Mouse (Mus musculus) limb, embryonic 13.5 days (tissue): Measurements from ENCODE around the gene Scube1. TPM values are rescaled to one million over a fixed set of nuclear protein-coding genes. Genes with fewer than 3 reads are reported as not detected.

Experiments
- ATAC-seq: fragments of 200-750 bp; cut with Nextera tagmentation; 2 replicates; pipeline ENCODE4 v1.8.0; 2017; ENCODE audit warnings: low read depth, moderate number of reproducible peaks, moderate TSS enrichment; ENCODE audit not compliant: low FRiP score
- H3K27ac ChIP-seq: fragments of 300-500 bp; sonication (generic); 2 replicates; pipeline ENCODE4 v1.5.1; 2015; ENCODE audit warnings: inconsistent platforms, mild to moderate bottlenecking, moderate library complexity
- H3K27me3 ChIP-seq: fragments of 300-500 bp; sonication (generic); 2 replicates; pipeline ENCODE4 v1.6.1; 2015; ENCODE audit warnings: mild to moderate bottlenecking, inconsistent platforms
- H3K36me3 ChIP-seq: fragments of 300-500 bp; sonication (generic); 2 replicates; pipeline ENCODE4 v1.6.1; 2015; ENCODE audit warnings: inconsistent platforms, mild to moderate bottlenecking, moderate library complexity
- H3K4me1 ChIP-seq: fragments of 300-500 bp; sonication (generic); 2 replicates; pipeline ENCODE4 v1.6.1; 2015; ENCODE audit warnings: inconsistent platforms
- H3K4me2 ChIP-seq: fragments of 300-500 bp; sonication (generic); replicated peaks from 2 replicates; pipeline ENCODE4 v1.6.1; 2015; ENCODE audit warnings: inconsistent platforms, mild to moderate bottlenecking, moderate library complexity
- H3K4me3 ChIP-seq: fragments of 300-500 bp; sonication (generic); 2 replicates; pipeline ENCODE4 v1.5.1; 2015; ENCODE audit warnings: moderate library complexity, mild to moderate bottlenecking, inconsistent platforms
- H3K9ac ChIP-seq: fragments of 300-500 bp; sonication (generic); 2 replicates; pipeline ENCODE4 v1.6.1; 2015; ENCODE audit warnings: mild to moderate bottlenecking, inconsistent platforms
- H3K9me3 ChIP-seq: fragments of 300-500 bp; sonication (generic); 2 replicates; pipeline ENCODE4 v1.6.1; 2016; ENCODE audit warnings: inconsistent platforms
- WGBS: fragments of 180-500 bp; shearing (Covaris S2); methylation state at CpG from one replicate; pipeline ENCODE4 v1.1.7; 2015; 5-methylcytosine and 5-hydroxymethylcytosine counted together
- polyA plus RNA-seq: library from polyadenylated mRNA; unstranded; fragments of >200 nt; fragmentation: Nextera tagmentation; extraction: Ambion mirVana; gene quantifications from 2 replicates; pipeline ENCODE4 v1.2.1, GENCODE M21; 2015

Scube1 gene
- polyA plus RNA-seq, 1 experiment from 2014 or later, result 22.0 TPM

DNA sequence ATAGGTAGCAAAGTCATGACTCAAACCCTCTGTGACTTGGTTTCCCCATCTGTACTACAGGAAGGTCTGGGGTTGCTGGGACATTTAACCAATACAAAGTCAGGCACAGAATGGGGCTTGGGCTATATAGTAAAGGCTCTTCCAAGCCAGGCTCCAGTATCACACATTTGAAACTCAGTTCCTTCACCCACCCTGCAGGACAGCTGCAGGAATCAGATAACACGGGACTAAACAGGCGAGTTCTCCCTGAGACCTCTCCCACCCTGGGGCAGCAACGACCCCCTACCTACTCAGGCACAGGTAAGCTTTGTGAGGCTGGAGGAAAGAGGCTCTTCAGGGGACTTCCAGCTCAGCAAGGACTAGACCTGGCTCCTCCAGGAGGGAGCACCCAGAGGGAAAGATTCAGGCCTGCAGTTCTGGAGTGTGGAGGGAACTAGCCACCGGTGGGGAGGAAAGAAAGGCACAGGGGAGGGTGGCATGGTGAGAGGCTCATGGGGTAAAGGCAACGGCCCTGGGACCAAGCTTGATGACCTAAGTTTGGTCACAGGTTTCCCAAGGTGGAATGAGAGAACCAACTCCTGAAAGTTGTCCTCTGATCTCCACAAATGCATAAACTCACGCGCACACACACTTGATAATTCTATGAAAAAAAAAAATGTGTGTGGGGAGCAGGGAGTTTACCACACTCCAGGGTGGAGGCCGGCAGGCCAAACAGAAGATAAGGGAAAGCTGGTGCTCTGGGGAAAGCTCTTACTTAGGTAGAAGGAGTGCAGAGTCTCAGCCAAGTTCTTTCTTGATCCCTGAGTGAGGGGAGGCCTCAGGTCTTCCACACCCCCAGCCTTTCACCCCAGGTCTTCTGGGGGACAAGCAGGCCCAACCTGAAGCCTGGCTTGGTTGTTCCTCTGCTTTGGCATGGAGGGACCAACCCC, 132.3 kb downstream of the Scube1 start:
- Histone ChIP-seq H3K9ac (0 out of 2 replicates have a peak overlapping the region, but pooled peaks have one; percentile 87), H3K4me1 (peaks cover 21% of the 10 kb centered on the region), H3K9me3 (no peaks in the 10 kb centered on the region), H3K4me3 (no peak overlapping the region), H3K4me2 (peak overlapping the region; percentile 91), H3K27me3 (no peaks in the 10 kb centered on the region), H3K27ac (no peak overlapping the region), H3K36me3 (peaks cover 28% of the 10 kb centered on the region)
- 67% methylated on average over 8 of the region's 8 CpGs for WGBS
- ATAC-seq, result no peak

DNA sequence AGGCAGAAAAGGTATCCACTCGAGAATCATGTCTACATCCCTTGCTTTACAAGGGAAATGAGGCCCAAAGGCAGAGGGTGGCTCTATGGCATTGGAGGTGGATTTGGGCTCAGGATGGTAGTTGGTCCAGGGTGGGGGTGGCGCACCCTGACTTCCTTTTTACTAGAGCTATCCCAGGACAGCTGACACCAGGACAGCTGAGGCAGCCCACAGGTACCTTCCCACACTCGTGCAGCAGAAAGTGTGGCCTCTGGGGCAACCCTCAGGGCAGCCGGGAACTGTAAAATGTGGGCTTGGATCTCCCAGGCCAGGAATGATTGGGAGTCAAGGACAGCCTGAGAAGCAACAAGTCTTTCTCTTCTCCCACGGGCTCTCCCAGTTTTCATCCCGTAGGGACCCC, 133.1 kb downstream of the Scube1 start:
- no peak overlapping the region for H3K4me3 ChIP-seq
- no peak for ATAC-seq
- peaks cover 35% of the 10 kb centered on the region for H3K36me3 ChIP-seq
- 84% methylated on average over 6 of the region's 6 CpGs for WGBS
- H3K9me3 ChIP-seq, result 0 out of 2 replicates have a peak, but pooled peaks cover 2% of the 10 kb centered on the region
- no peak overlapping the region for H3K9ac ChIP-seq
- H3K4me1 ChIP-seq, result peaks cover 21% of the 10 kb centered on the region
- no peaks in the 10 kb centered on the region for H3K27me3 ChIP-seq
- no peak overlapping the region for H3K4me2 ChIP-seq
- H3K27ac ChIP-seq, result no peak overlapping the region

DNA sequence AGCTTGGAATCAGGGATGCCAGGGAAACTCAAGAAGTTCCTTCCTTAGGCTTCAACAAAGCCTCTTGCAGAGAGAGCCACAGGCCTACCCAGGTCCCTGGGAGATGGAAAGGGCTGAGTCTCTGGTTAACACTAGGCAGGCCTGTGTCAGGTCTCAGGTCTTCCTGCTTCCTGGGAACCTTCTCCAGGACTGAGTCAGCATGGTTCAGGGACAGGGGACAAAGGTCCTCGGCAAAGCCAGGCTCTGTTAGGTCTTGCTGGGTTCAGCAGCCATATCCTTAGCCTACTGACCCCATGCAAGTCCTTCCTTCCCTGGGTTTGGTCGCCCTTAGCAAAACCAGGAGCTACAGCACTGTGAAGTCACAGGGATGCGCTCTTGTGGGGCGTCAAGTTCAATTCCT, 134.0 kb downstream of the Scube1 start:
- no peak overlapping the region for H3K27ac ChIP-seq
- H3K27me3 ChIP-seq, result no peaks in the 10 kb centered on the region
- WGBS, result 88% methylated on average over 4 of the region's 4 CpGs
- no peak overlapping the region for H3K4me3 ChIP-seq
- peaks cover 45% of the 10 kb centered on the region for H3K36me3 ChIP-seq
- no peak overlapping the region for H3K4me2 ChIP-seq
- no peak for ATAC-seq
- H3K9ac ChIP-seq, result no peak overlapping the region
- H3K9me3 ChIP-seq, result peaks cover 11% of the 10 kb centered on the region
- peaks cover 21% of the 10 kb centered on the region for H3K4me1 ChIP-seq

DNA sequence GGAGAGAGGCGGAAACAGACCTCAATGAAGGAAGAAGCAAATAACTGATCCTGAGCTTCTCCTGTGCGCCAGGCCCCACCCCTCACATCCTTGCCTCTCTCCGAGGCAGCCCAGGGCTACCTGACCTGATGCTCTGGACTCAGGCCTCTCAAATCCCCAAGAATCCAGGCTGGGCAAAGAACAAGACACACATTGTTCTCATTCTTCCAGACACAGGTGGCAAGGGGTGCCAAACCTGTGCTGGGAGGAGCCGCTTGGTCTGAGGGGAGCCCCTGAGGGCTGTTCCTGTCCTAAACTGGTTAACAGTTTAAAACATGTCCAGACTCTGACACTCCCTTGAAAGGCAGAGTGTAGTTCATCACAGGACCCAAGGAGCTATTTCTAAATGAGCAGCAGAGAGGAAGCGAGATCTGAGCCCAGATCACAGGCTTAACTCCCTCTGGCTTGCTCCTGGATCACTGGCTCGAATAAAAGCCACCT, 140.0 kb downstream of the Scube1 start:
- ATAC-seq, result no peak
- Histone ChIP-seq H3K27me3 (no peaks in the 10 kb centered on the region), H3K4me3 (no peak overlapping the region), H3K9me3 (peaks cover 11% of the 10 kb centered on the region), H3K27ac (no peak overlapping the region), H3K36me3 (peaks cover 94% of the 10 kb centered on the region), H3K9ac (no peak overlapping the region), H3K4me1 (no peaks in the 10 kb centered on the region), H3K4me2 (no peak overlapping the region)
- 83% methylated on average over 6 of the region's 6 CpGs for WGBS

DNA sequence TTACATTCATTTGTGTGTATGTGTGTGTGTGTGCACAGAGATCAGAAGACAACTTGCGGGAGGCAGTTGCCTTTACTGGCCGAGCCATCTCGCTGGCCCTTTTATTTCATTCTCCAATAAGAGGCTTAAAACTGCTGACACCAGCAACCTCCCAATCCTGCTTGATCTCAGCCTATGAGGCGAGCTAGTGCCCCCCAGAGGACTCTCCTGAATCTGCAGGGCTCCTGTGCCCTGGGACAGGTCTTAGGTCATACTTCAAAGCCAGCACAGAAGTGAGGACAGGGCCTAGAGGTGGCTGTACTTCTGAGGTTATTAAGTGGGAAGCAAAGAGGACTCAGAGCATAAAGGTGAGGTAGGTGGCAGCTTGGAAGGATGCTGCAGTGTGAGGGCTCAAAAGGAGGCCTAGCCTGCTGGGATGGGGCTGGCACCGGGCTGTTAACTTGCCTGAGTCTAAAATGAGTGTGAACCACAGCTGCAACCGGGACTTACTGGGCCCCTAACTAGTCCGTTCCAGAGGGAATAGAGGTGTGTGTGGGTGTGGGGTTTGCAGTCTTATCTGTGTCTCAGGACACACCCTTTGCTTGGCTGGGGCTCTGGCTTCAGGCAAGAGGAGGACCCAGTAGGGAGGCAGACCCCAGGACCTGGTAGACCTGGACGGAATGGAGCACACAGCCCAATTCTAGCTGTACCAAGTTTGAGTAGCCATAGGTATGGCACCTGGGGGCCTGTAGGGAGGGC, 141.2 kb downstream of the Scube1 start:
- H3K4me2 ChIP-seq, result no peak overlapping the region
- H3K4me1 ChIP-seq, result no peaks in the 10 kb centered on the region
- no peak overlapping the region for H3K4me3 ChIP-seq
- H3K27me3 ChIP-seq, result no peaks in the 10 kb centered on the region
- no peak overlapping the region for H3K9ac ChIP-seq
- 69% methylated on average over 8 of the region's 8 CpGs for WGBS
- peaks cover 99% of the 10 kb centered on the region for H3K36me3 ChIP-seq
- H3K9me3 ChIP-seq, result peaks cover 11% of the 10 kb centered on the region
- no peak for ATAC-seq
- H3K27ac ChIP-seq, result no peak overlapping the region

DNA sequence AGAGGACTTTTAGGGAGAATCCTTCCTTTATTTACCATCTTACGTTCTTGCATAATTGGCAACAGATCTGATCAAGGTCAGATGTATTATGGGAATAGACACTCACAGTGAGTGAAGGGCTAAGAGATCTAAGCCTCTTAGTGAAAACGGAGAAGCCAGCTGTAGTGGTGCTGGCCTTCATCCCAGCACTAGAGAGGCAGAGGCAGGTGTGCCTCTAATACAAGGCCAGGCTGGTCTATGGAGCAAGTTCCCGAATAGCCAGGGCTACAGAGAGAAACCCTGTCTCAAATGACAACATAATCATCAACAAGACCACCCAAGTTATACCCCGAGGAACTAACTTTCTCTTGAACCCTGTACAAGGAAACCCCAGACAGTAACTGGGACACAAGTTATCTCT, 141.9 kb downstream of the Scube1 start:
- Histone ChIP-seq H3K4me1 (no peaks in the 10 kb centered on the region), H3K9ac (no peak overlapping the region), H3K9me3 (peaks cover 11% of the 10 kb centered on the region), H3K36me3 (peaks cover 99% of the 10 kb centered on the region), H3K4me2 (no peak overlapping the region), H3K27me3 (no peaks in the 10 kb centered on the region), H3K4me3 (no peak overlapping the region), H3K27ac (no peak overlapping the region)
- 0 out of 2 replicates have a peak, but pooled peaks have one; percentile 54 for ATAC-seq
- WGBS, result 72% methylated on average over 4 of the region's 4 CpGs

DNA sequence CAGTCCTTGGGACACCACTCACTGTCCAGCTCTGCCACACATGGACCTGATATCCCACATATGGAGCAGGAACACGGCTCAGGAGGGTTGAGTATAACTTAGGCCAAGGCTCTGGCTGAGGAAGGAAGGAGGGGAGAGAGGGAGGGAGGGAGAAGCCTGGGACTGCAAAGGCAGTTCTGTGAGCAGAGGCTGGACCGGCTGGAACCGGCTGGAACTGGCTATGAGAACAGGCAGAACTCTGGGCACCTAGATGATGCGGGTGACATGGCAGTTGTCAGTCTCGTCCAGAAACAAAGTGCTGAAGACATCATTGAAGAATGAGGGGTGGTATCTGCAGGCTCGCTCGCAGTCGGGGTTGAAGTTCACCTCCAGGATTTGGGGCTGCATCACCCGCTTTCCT, 148.2 kb downstream of the Scube1 start:
- no peak for ATAC-seq
- Histone ChIP-seq H3K27me3 (no peaks in the 10 kb centered on the region), H3K4me1 (no peaks in the 10 kb centered on the region), H3K27ac (no peak overlapping the region), H3K4me3 (no peak overlapping the region), H3K9ac (no peak overlapping the region), H3K9me3 (no peaks in the 10 kb centered on the region), H3K4me2 (no peak overlapping the region), H3K36me3 (peaks cover 79% of the 10 kb centered on the region)
- 87% methylated on average over 9 of the region's 9 CpGs for WGBS

DNA sequence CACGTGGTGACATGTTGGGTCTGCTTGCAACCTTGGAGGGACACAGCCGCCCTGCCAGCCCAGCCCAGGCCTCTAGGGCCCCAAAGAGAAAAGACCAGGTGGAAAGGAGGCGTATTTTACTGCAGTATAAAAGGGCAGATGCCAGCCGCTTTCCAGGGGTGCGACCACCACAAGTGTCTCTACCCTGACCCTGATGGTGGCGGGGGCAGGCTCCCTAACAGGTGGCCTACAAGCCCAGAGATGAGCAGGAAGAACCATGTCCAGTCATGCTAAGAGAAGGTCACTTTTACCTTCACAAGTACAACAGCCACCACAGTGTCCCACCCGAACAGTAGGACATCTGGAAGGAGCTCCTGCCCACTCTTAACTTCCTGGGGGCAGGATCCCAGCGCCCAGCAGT, 149.3 kb downstream of the Scube1 start:
- 85% methylated on average over 8 of the region's 8 CpGs for WGBS
- Histone ChIP-seq H3K36me3 (peaks cover 68% of the 10 kb centered on the region), H3K27ac (no peak overlapping the region), H3K9me3 (no peaks in the 10 kb centered on the region), H3K4me3 (no peak overlapping the region), H3K4me1 (no peaks in the 10 kb centered on the region), H3K9ac (no peak overlapping the region), H3K27me3 (no peaks in the 10 kb centered on the region), H3K4me2 (no peak overlapping the region)
- ATAC-seq, result no peak

DNA sequence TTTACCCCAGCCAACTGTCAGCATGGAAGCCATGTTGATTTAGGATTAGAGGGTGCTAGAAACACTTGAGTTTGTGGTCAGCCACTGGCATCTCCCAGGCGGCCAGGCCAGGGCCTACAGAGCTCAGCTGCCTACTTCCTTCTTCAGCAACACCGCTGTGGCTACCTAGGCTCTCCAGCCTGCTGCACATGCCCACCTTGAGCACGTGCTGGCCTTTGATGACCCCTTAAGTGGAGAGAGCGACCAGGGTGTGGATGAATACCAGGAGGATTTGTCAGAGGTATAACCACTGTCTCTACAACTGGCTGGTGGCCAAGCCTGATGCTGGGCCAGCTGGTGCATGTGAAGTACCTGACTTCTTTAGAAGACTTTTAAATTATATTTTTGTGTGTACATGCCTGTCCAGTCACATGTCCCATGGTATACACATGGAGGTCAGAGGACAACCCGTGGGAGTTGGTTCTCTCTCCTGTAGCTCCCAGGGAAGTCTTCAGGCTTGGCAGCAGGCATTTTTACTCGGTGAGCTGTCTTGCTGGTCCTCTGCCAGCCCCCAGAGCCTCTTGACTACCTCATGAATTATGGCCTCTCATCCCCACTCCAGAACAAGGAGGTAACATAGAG, 150.0 kb downstream of the Scube1 start:
- H3K36me3 ChIP-seq, result peaks cover 61% of the 10 kb centered on the region
- no peak for ATAC-seq

DNA sequence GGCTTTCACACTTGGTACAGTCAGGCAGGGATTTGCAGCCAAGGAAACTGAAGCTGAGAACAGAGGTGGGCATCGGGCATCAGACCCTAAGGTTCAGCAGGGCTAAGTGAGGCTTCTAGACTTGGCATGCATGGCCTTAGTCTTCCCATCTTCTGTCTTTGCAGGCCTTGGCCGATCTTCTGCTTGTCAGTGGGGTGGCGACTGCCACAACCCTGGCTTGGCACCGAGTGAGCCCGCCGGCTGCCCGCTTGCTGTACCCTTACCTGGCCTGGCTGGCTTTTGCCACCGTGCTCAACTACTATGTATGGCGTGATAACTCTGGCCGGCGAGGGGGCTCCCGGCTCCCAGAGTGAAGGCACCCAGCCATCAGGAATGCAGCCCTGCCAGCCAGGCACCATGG, 151.2 kb downstream of the Scube1 start:
- no peak overlapping the region for H3K4me2 ChIP-seq
- peaks cover 48% of the 10 kb centered on the region for H3K36me3 ChIP-seq
- WGBS, result 95% methylated on average over 12 of the region's 12 CpGs

More for the DNA sequence above, 150.0 kb downstream of the Scube1 start:
- Histone ChIP-seq H3K27me3 (no peaks in the 10 kb centered on the region), H3K4me1 (no peaks in the 10 kb centered on the region), H3K4me3 (no peak overlapping the region), H3K27ac (no peak overlapping the region), H3K9me3 (no peaks in the 10 kb centered on the region), H3K4me2 (no peak overlapping the region), H3K9ac (no peak overlapping the region)
- 84% methylated on average over 6 of the region's 6 CpGs for WGBS

DNA sequence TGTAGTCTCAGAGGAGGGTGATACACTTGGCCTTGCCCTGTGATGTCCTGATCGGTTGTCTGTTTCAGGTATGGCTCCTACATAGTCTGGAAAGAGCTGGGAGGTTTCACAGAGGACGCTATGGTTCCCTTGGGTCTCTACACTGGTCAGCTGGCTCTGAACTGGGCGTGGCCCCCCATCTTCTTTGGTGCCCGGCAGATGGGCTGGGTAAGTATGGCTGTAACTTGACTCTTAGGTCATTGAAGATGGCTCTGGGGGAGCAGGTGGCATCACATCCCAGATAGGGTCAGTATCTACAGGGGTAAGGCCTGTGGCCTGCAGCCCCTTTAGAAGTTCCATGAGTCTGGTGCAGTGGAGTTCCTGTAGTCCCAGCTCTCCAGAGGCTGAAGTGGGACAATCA, 152.7 kb downstream of the Scube1 start:
- Histone ChIP-seq H3K27me3 (no peaks in the 10 kb centered on the region), H3K27ac (no peak overlapping the region), H3K36me3 (peaks cover 33% of the 10 kb centered on the region), H3K4me3 (no peak overlapping the region), H3K4me1 (no peaks in the 10 kb centered on the region), H3K4me2 (no peak overlapping the region), H3K9me3 (no peaks in the 10 kb centered on the region), H3K9ac (no peak overlapping the region)
- no peak for ATAC-seq
- WGBS, result 84% methylated on average over 4 of the region's 4 CpGs

More for the DNA sequence above, 151.2 kb downstream of the Scube1 start:
- no peaks in the 10 kb centered on the region for H3K9me3 ChIP-seq
- H3K27me3 ChIP-seq, result no peaks in the 10 kb centered on the region
- no peak overlapping the region for H3K9ac ChIP-seq
- no peak overlapping the region for H3K27ac ChIP-seq
- no peak overlapping the region for H3K4me3 ChIP-seq
- H3K4me1 ChIP-seq, result no peaks in the 10 kb centered on the region
- no peak for ATAC-seq

DNA sequence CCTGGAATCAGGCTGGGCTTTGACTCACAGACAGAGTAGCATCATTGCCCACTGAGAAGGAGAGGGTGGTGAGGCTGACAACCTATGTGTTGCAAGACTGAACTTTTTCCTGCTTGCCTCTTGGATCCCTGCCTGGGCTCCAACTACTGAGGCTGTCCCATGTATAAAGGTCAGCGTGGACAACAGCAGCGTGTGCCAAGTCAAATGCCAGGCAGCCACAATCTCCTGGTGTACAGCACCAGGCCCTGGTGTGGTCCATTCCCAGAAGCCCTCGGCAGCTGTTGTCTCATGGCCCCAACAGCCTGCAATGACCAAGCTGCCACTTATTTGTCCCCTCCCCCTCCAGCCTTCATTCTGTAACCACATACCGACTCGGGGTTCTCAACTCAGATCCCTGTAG, 153.2 kb downstream of the Scube1 start:
- H3K27me3 ChIP-seq, result no peaks in the 10 kb centered on the region
- H3K9me3 ChIP-seq, result no peaks in the 10 kb centered on the region
- no peaks in the 10 kb centered on the region for H3K4me1 ChIP-seq
- H3K4me3 ChIP-seq, result no peak overlapping the region
- no peak for ATAC-seq
- WGBS, result 91% methylated on average over 5 of the region's 5 CpGs
- peaks cover 28% of the 10 kb centered on the region for H3K36me3 ChIP-seq
- no peak overlapping the region for H3K27ac ChIP-seq
- H3K4me2 ChIP-seq, result no peak overlapping the region
- H3K9ac ChIP-seq, result no peak overlapping the region
